Mouse (Mus musculus): Measurements from ENCODE around the gene Ufsp2. TPM values are rescaled to one million over a fixed set of nuclear protein-coding genes. Genes with fewer than 3 reads are reported as not detected.

Ufsp2 gene
- polyA plus RNA-seq (2014; fragmentation: Illumina TruSeq; extraction: RNeasy Lipid Tissue Mini Kit (QIAGEN cat#74804); ENCODE audit: low read depth, low replicate concordance), result 150 TPM

GRCm38 (mm10) chr8:45975126-45975836 lies at the start of gene Ufsp2, which contains the start of gene 1700029J07Rik:
Gene Ufsp2 (plus strand): TSS chr8:45975528.
Gene 1700029J07Rik (minus strand): TSS chr8:45975252.

GRCm38 (mm10) chr8:45934582-45935014 lies 40.7 kb upstream of the Ufsp2 start, which contains the start of gene Ccdc110:
Gene Ccdc110 (plus strand): TSS chr8:45934619.

GRCm38 (mm10) chr8:45999138-45999783 lies 23.9 kb downstream of the Ufsp2 start, which contains the start of gene Lrp2bp:
Gene Lrp2bp (plus strand): TSS chr8:45999303.

GRCm38 (mm10) chr8:46005596-46005995 lies 30.3 kb downstream of the Ufsp2 start, which contains the start of gene Ankrd37:
Gene Ankrd37 (minus strand): TSS chr8:46005707.

Other genes starting within 250 kb of the Ufsp2 start
- 3.6 TPM for gene Pdlim3, start 90.1 kb upstream of the Ufsp2 start, polyA plus RNA-seq (2014; fragmentation: Illumina TruSeq; extraction: RNeasy Lipid Tissue Mini Kit (QIAGEN cat#74804); ENCODE audit: low read depth, low replicate concordance)
- gene Ccdc110, start 40.9 kb upstream of the Ufsp2 start, polyA plus RNA-seq (2014; fragmentation: Illumina TruSeq; extraction: RNeasy Lipid Tissue Mini Kit (QIAGEN cat#74804); ENCODE audit: low read depth, low replicate concordance), result not detected
- gene 1700029J07Rik, start 276 bp upstream of the Ufsp2 start, polyA plus RNA-seq (2014; fragmentation: Illumina TruSeq; extraction: RNeasy Lipid Tissue Mini Kit (QIAGEN cat#74804); ENCODE audit: low read depth, low replicate concordance), result 7.4 TPM
- 0.99 TPM for gene Lrp2bp, start 23.8 kb downstream of the Ufsp2 start, polyA plus RNA-seq (2014; fragmentation: Illumina TruSeq; extraction: RNeasy Lipid Tissue Mini Kit (QIAGEN cat#74804); ENCODE audit: low read depth, low replicate concordance)
- 0.82 TPM for gene Ankrd37, start 30.2 kb downstream of the Ufsp2 start, polyA plus RNA-seq (2014; fragmentation: Illumina TruSeq; extraction: RNeasy Lipid Tissue Mini Kit (QIAGEN cat#74804); ENCODE audit: low read depth, low replicate concordance)
- gene Cfap97, start 176.2 kb downstream of the Ufsp2 start, polyA plus RNA-seq (2014; fragmentation: Illumina TruSeq; extraction: RNeasy Lipid Tissue Mini Kit (QIAGEN cat#74804); ENCODE audit: low read depth, low replicate concordance), result 68.2 TPM
- 22.5 TPM for gene Snx25, start 176.6 kb downstream of the Ufsp2 start, polyA plus RNA-seq (2014; fragmentation: Illumina TruSeq; extraction: RNeasy Lipid Tissue Mini Kit (QIAGEN cat#74804); ENCODE audit: low read depth, low replicate concordance)
- gene Slc25a4, start 235.8 kb downstream of the Ufsp2 start, polyA plus RNA-seq (2014; fragmentation: Illumina TruSeq; extraction: RNeasy Lipid Tissue Mini Kit (QIAGEN cat#74804); ENCODE audit: low read depth, low replicate concordance), result 211 TPM

All from adrenal gland, adult 10 weeks (tissue).